Mouse (Mus musculus): Measurements from ENCODE around the gene Slfn8. TPM values are rescaled to one million over a fixed set of nuclear protein-coding genes. Genes with fewer than 3 reads are reported as not detected.
A peak's percentile ranks its signal among the peaks of the same experiment; 100 is the strongest.
"Not testable (repeated sequence)": the region's sequence is repeated elsewhere in the genome, so short reads cannot be mapped to it uniquely, and the experiment has no call there.

Slfn8 gene
- polyA plus RNA-seq, 1 experiment from 2014 or later, result 0.19 TPM

GRCm38 (mm10) chr11:82982409-82982808 is 38.2 kb downstream of the Slfn8 start:
- H3K27ac ChIP-seq (ENCODE audit: low read depth, low read length); H3K4me2 ChIP-seq (ENCODE audit: low read depth); ATAC-seq (ENCODE audit: insufficient read depth, low FRiP score, low TSS enrichment); H3K4me3 ChIP-seq (ENCODE audit: low read depth, low read length); H3K4me1 ChIP-seq (ENCODE audit: control insufficient read depth, insufficient read depth, low read length); H3K9ac ChIP-seq (ENCODE audit: low read length); DNase-seq (ENCODE audit: low spot score); H3K36me3 ChIP-seq (ENCODE audit: control insufficient read depth, insufficient read depth, low read length); H3K27me3 ChIP-seq (ENCODE audit: control insufficient read depth, insufficient read depth, low read length); H3K9me3 ChIP-seq (ENCODE audit: control insufficient read depth, low read length): not testable (repeated sequence)
- 93% methylated on average over 2 of the region's 2 CpGs for WGBS

- H3K27ac ChIP-seq (ENCODE audit: low read depth, low read length), result no peak overlapping the region
- DNase-seq (ENCODE audit: low spot score), result no peak
- H3K27me3 ChIP-seq (ENCODE audit: control insufficient read depth, insufficient read depth, low read length), result no peaks in the 10 kb centered on the region
- ATAC-seq (ENCODE audit: insufficient read depth, low FRiP score, low TSS enrichment), result no peak
- H3K36me3 ChIP-seq (ENCODE audit: control insufficient read depth, insufficient read depth, low read length), result no peaks in the 10 kb centered on the region
- H3K9me3 ChIP-seq (ENCODE audit: control insufficient read depth, low read length), result no peaks in the 10 kb centered on the region
- H3K4me2 ChIP-seq (ENCODE audit: low read depth), result no peak overlapping the region
- H3K4me3 ChIP-seq (ENCODE audit: low read depth, low read length), result no peak overlapping the region
- 45% methylated on average over 5 of the region's 5 CpGs for WGBS
- H3K9ac ChIP-seq (ENCODE audit: low read length), result no peak overlapping the region
- H3K4me1 ChIP-seq (ENCODE audit: control insufficient read depth, insufficient read depth, low read length), result no peaks in the 10 kb centered on the region
Measured at GRCm38 (mm10) chr11:82973916-82974315, 46.7 kb downstream of the Slfn8 start.

- ATAC-seq (ENCODE audit: insufficient read depth, low FRiP score, low TSS enrichment) (no peak), DNase-seq (ENCODE audit: low spot score) (no peak)
- Histone ChIP-seq H3K4me1 (ENCODE audit: control insufficient read depth, insufficient read depth, low read length) (no peaks in the 10 kb centered on the region), H3K27me3 (ENCODE audit: control insufficient read depth, insufficient read depth, low read length) (no peaks in the 10 kb centered on the region), H3K36me3 (ENCODE audit: control insufficient read depth, insufficient read depth, low read length) (no peaks in the 10 kb centered on the region), H3K4me3 (ENCODE audit: low read depth, low read length) (no peak overlapping the region), H3K9ac (ENCODE audit: low read length) (no peak overlapping the region), H3K9me3 (ENCODE audit: control insufficient read depth, low read length) (no peaks in the 10 kb centered on the region), H3K4me2 (ENCODE audit: low read depth) (no peak overlapping the region), H3K27ac (ENCODE audit: low read depth, low read length) (no peak overlapping the region)
- 78% methylated on average over 11 of the region's 11 CpGs for WGBS
Measured at GRCm38 (mm10) chr11:82971590-82971974, 49.0 kb downstream of the Slfn8 start.

- peak; percentile 68 for DNase-seq (ENCODE audit: low spot score)
- Histone ChIP-seq H3K9me3 (ENCODE audit: control insufficient read depth, low read length) (no peaks in the 10 kb centered on the region), H3K27me3 (ENCODE audit: control insufficient read depth, insufficient read depth, low read length) (no peaks in the 10 kb centered on the region), H3K9ac (ENCODE audit: low read length) (peak overlapping the region; percentile 23; the same call in 1 of the 2 replicates), H3K4me1 (ENCODE audit: control insufficient read depth, insufficient read depth, low read length) (no peaks in the 10 kb centered on the region), H3K4me2 (ENCODE audit: low read depth) (peak overlapping the region; percentile 28), H3K27ac (ENCODE audit: low read depth, low read length) (no peak overlapping the region), H3K36me3 (ENCODE audit: control insufficient read depth, insufficient read depth, low read length) (no peaks in the 10 kb centered on the region), H3K4me3 (ENCODE audit: low read depth, low read length) (no peak overlapping the region)
- ATAC-seq (ENCODE audit: insufficient read depth, low FRiP score, low TSS enrichment), result no peak
- 12% methylated on average over 31 of the region's 31 CpGs for WGBS
Measured at GRCm38 (mm10) chr11:82970712-82971589, 49.7 kb downstream of the Slfn8 start.

- 90% methylated on average over 8 of the region's 8 CpGs for WGBS
- DNase-seq (ENCODE audit: low spot score) (no peak), ATAC-seq (ENCODE audit: insufficient read depth, low FRiP score, low TSS enrichment) (no peak)
- no peaks in the 10 kb centered on the region for H3K27me3 ChIP-seq (ENCODE audit: control insufficient read depth, insufficient read depth, low read length)
- no peaks in the 10 kb centered on the region for H3K36me3 ChIP-seq (ENCODE audit: control insufficient read depth, insufficient read depth, low read length)
- no peaks in the 10 kb centered on the region for H3K4me1 ChIP-seq (ENCODE audit: control insufficient read depth, insufficient read depth, low read length)
- H3K4me3 ChIP-seq (ENCODE audit: low read depth, low read length), result no peak overlapping the region
- no peak overlapping the region for H3K9ac ChIP-seq (ENCODE audit: low read length)
- no peak overlapping the region for H3K27ac ChIP-seq (ENCODE audit: low read depth, low read length)
- no peak overlapping the region for H3K4me2 ChIP-seq (ENCODE audit: low read depth)
- no peaks in the 10 kb centered on the region for H3K9me3 ChIP-seq (ENCODE audit: control insufficient read depth, low read length)
Measured at GRCm38 (mm10) chr11:82962215-82962614, 58.4 kb downstream of the Slfn8 start.

GRCm38 (mm10) chr11:82961743-82962142 is 58.9 kb downstream of the Slfn8 start:
- Histone ChIP-seq H3K36me3 (ENCODE audit: control insufficient read depth, insufficient read depth, low read length) (no peaks in the 10 kb centered on the region), H3K9me3 (ENCODE audit: control insufficient read depth, low read length) (no peaks in the 10 kb centered on the region), H3K4me3 (ENCODE audit: low read depth, low read length) (no peak overlapping the region), H3K27me3 (ENCODE audit: control insufficient read depth, insufficient read depth, low read length) (no peaks in the 10 kb centered on the region), H3K4me2 (ENCODE audit: low read depth) (no peak overlapping the region), H3K27ac (ENCODE audit: low read depth, low read length) (no peak overlapping the region), H3K4me1 (ENCODE audit: control insufficient read depth, insufficient read depth, low read length) (no peaks in the 10 kb centered on the region), H3K9ac (ENCODE audit: low read length) (no peak overlapping the region)
- ATAC-seq (ENCODE audit: insufficient read depth, low FRiP score, low TSS enrichment) (no peak), DNase-seq (ENCODE audit: low spot score) (no peak)
- WGBS, result 81% methylated on average over 2 of the region's 2 CpGs

- Histone ChIP-seq H3K9me3 (ENCODE audit: control insufficient read depth, low read length) (no peaks in the 10 kb centered on the region), H3K9ac (ENCODE audit: low read length) (no peak overlapping the region), H3K4me3 (ENCODE audit: low read depth, low read length) (no peak overlapping the region), H3K27ac (ENCODE audit: low read depth, low read length) (no peak overlapping the region), H3K27me3 (ENCODE audit: control insufficient read depth, insufficient read depth, low read length) (no peaks in the 10 kb centered on the region), H3K36me3 (ENCODE audit: control insufficient read depth, insufficient read depth, low read length) (no peaks in the 10 kb centered on the region), H3K4me1 (ENCODE audit: control insufficient read depth, insufficient read depth, low read length) (no peaks in the 10 kb centered on the region), H3K4me2 (ENCODE audit: low read depth) (no peak overlapping the region)
- no peak for DNase-seq (ENCODE audit: low spot score)
- WGBS, result 13% methylated on average over 4 of the region's 4 CpGs
- no peak for ATAC-seq (ENCODE audit: insufficient read depth, low FRiP score, low TSS enrichment)
Measured at GRCm38 (mm10) chr11:82959613-82960012, 61.0 kb downstream of the Slfn8 start.

- H3K4me1 ChIP-seq (ENCODE audit: control insufficient read depth, insufficient read depth, low read length), result 0 out of 2 replicates have a peak, but pooled peaks cover 1% of the 10 kb centered on the region
- DNase-seq (ENCODE audit: low spot score), result no peak
- no peak overlapping the region for H3K4me2 ChIP-seq (ENCODE audit: low read depth)
- H3K9me3 ChIP-seq (ENCODE audit: control insufficient read depth, low read length), result no peaks in the 10 kb centered on the region
- no peak overlapping the region for H3K9ac ChIP-seq (ENCODE audit: low read length)
- no peak overlapping the region for H3K4me3 ChIP-seq (ENCODE audit: low read depth, low read length)
- H3K27me3 ChIP-seq (ENCODE audit: control insufficient read depth, insufficient read depth, low read length), result peaks cover 12% of the 10 kb centered on the region
- no peak for ATAC-seq (ENCODE audit: insufficient read depth, low FRiP score, low TSS enrichment)
- no peaks in the 10 kb centered on the region for H3K36me3 ChIP-seq (ENCODE audit: control insufficient read depth, insufficient read depth, low read length)
- WGBS, result 88% methylated on average over 10 of the region's 10 CpGs
- H3K27ac ChIP-seq (ENCODE audit: low read depth, low read length), result no peak overlapping the region
Measured at GRCm38 (mm10) chr11:82956925-82957324, 63.7 kb downstream of the Slfn8 start.

- ATAC-seq (ENCODE audit: insufficient read depth, low FRiP score, low TSS enrichment), result no peak
- Histone ChIP-seq H3K9me3 (ENCODE audit: control insufficient read depth, low read length) (no peaks in the 10 kb centered on the region), H3K4me1 (ENCODE audit: control insufficient read depth, insufficient read depth, low read length) (peaks cover 2% of the 10 kb centered on the region; the same call in 1 of the 2 replicates), H3K9ac (ENCODE audit: low read length) (no peak overlapping the region), H3K27me3 (ENCODE audit: control insufficient read depth, insufficient read depth, low read length) (peaks cover 30% of the 10 kb centered on the region), H3K4me2 (ENCODE audit: low read depth) (no peak overlapping the region), H3K36me3 (ENCODE audit: control insufficient read depth, insufficient read depth, low read length) (no peaks in the 10 kb centered on the region), H3K4me3 (ENCODE audit: low read depth, low read length) (no peak overlapping the region), H3K27ac (ENCODE audit: low read depth, low read length) (no peak overlapping the region)
- no peak for DNase-seq (ENCODE audit: low spot score)
- WGBS, result 79% methylated on average over 6 of the region's 6 CpGs
Measured at GRCm38 (mm10) chr11:82954631-82955030, 66.0 kb downstream of the Slfn8 start.

Data from neural tube, embryonic 11.5 days (tissue).